Mouse (Mus musculus): Measurements from ENCODE around the gene Ccdc9.
"Not testable (repeated sequence)": the region's sequence is repeated elsewhere in the genome, so short reads cannot be mapped to it uniquely, and the experiment has no call there.

The Ccdc9 gene

DNA sequence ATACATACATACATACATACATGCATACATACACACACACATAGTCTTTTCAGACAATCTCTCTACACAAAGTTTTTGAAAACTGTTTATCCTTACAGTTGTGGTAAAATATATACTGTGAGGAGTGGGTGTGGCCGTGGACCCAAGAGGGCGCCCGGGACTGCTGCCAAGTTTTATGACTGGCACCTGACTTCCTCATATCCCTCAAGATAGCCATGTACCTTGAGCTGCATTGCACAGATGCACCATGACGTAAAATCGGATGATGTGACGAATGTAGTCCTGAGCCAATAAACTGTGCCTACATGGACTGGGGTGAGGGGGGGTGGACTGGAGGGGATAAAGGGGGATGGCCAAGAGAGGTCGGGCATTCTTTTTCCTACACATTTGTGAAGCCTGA, 20.0 kb downstream of the Ccdc9 start:
- not testable (repeated sequence) for DNase-seq

DNA sequence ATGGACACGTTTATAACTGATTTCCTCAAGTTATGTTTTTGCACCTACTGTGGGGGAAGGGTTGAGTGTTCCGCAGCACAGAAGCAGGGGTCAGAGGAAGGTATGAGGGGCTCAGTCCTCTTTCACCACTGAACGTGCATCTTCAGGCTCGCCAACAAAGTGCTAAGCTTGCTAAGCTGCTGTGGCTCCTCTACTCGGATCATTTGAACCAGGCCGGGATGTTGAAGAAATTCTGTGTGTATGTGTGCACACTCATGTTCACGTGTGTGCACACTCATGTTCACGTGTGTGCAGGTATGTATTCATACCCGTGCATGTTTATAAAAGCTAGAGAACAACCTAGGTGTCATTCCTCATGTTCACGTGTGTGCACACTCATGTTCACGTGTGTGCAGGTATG, 20.7 kb downstream of the Ccdc9 start:
- DNase-seq = no peak

GRCm38 (mm10) chr7:16263843-16264242, 22.8 kb downstream of the Ccdc9 start:
- DNase-seq = no peak

GRCm38 (mm10) chr7:16263015-16263787, 23.4 kb downstream of the Ccdc9 start:
- DNase-seq = peak; percentile 86

- no peak for DNase-seq
These were observed 25.5 kb downstream of the Ccdc9 start for GRCm38 (mm10) chr7:16261097-16261496.

- no peak for DNase-seq
These were observed 27.4 kb downstream of the Ccdc9 start, which contains the start of gene C5ar1 for GRCm38 (mm10) chr7:16259110-16259590. TSS of gene C5ar1 (minus strand) at chr7:16259540.

DNA sequence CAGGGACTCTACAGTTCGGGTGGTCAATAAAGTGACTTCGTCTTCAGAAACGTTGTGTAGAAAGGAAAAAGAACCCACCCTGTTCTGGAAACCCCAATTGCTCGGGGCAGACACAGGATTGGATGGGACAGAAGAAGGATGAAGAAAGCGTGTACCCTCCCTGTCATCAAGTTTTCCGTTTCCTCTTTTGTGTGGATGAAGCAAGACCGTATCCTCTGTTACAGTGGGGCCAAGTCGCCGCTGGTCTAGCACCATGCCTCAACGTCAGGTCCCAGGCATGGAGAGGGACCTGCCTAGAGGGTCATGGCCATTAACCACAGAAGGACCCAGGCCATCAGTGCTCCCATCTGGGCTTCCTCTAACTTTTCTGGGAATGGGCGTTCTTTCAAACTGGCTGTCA, 28.8 kb downstream of the Ccdc9 start:
- DNase-seq = no peak

- DNase-seq = not testable (repeated sequence)
These were observed 30.6 kb downstream of the Ccdc9 start for GRCm38 (mm10) chr7:16255963-16256362.

DNA sequence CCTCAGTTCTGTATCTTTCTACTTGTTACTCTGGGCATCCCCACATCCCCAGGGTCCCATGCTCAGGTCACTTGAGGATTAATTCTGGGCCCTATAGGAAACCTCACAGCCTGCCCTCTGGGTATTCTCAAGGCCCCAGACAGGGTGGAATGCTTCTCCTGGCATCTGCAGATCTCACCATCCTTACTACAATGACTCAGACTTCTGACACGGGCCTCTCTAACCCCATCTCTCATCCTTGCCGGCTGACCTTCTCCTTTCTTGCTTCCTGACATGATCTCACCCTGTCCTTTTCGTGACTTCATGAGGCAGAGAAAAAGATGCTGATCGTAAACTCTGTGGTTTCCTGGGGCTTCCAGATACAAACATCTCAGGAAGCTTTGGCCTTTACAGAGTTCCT, 32.4 kb downstream of the Ccdc9 start:
- DNase-seq = no peak

DNA sequence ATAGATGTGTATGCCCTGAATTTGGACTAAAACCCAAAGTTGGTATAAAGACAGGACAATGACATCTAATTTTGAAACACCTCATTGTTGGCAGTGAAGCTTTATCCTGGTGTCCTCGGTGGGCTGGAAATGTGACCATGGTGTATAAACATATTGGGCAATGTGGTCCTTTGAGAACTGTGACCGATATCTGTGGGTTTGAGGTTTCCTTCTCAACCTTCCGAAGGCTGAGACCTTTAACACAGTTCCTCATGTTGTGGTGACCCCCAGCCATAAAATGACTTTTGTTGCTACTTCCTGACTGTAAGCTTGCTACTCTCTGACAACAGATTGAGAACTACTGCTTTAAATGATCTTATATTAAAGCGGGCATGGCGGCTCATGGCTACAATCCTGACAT, 35.9 kb downstream of the Ccdc9 start:
- DNase-seq = no peak

DNA sequence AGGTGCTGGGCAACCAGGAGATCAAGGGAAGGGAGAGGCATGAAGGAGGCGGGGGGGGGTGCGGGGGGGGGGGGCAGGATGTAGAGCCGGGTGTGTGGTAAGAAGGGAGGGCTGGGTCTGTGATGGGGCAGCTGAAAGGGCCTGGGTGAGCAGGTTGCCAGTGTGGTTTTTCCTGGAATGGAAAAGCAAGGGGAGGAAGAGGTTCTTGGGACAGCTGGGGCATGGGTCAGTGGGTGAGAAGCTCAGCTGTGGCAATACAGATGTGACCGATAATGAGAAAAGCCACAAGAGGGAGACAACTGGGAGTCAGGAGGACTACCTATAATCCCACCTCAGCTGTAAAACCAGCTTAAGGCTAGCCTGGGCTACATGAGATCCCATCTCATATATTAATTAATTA, 40.6 kb downstream of the Ccdc9 start:
- no peak for DNase-seq

DNA sequence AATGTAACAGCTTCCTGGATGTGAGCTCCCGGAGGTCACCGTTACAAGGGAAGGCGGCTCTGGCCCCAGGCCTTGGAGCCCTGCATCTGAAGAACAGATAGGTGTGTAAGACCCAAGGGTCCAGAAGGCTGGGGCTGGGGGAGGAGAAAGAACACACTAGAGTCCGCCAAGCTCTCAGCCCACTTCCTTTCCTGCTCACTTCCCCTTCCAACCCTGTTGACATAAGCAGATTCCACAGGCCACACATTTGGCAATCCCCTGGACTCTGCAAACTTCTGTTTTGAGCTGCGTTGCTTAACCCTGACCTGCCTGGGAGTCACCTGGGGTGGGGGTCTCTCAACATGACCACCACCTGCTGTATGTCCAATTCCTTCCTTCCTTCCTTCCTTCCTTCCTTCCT, 42.5 kb downstream of the Ccdc9 start, which contains the start of gene C5ar2:
C5ar2 (minus strand) TSS at position 88 of the 400 bp plus-strand sequence.
- DNase-seq = peak; percentile 23

GRCm38 (mm10) chr7:16242198-16242597, 44.4 kb downstream of the Ccdc9 start:
- DNase-seq = no peak

- DNase-seq = no peak
These were observed 44.8 kb downstream of the Ccdc9 start for GRCm38 (mm10) chr7:16241787-16242186.

GRCm38 (mm10) chr7:16240978-16241303, 45.7 kb downstream of the Ccdc9 start:
- no peak for DNase-seq

GRCm38 (mm10) chr7:16240281-16240977, 46.2 kb downstream of the Ccdc9 start:
- DNase-seq = peak; percentile 68

GRCm38 (mm10) chr7:16239554-16239997, 47.0 kb downstream of the Ccdc9 start:
- DNase-seq = peak; percentile 34

- DNase-seq = peak; percentile 34
These were observed 56.7 kb downstream of the Ccdc9 start for GRCm38 (mm10) chr7:16229869-16230268.

Measured in liver (tissue).